Mouse (Mus musculus) embryonic facial prominence, embryonic 10.5 days (tissue): Measurements from ENCODE around the gene Mboat2. TPM values are rescaled to one million over a fixed set of nuclear protein-coding genes. Genes with fewer than 3 reads are reported as not detected.

Experiments used
- DNase-seq: peaks from one replicate; pipeline ENCODE4 v3.0.0-alpha.2; 2017; ENCODE audit warnings: low spot score
- H3K27ac ChIP-seq: fragments of 300-500 bp; sonication (generic); replicated peaks from 2 replicates; pipeline ENCODE4 v1.5.1; 2016; ENCODE audit warnings: mild to moderate bottlenecking
- H3K27me3 ChIP-seq: fragments of 300-500 bp; sonication (generic); replicated peaks from 2 replicates; pipeline ENCODE4 v1.6.1; 2016; ENCODE audit warnings: low read depth, mild to moderate bottlenecking; ENCODE audit not compliant: poor library complexity, severe bottlenecking
- H3K36me3 ChIP-seq: fragments of 300-500 bp; sonication (generic); replicated peaks from 2 replicates; pipeline ENCODE4 v1.6.1; 2016; ENCODE audit warnings: mild to moderate bottlenecking, moderate library complexity
- H3K4me1 ChIP-seq: fragments of 300-500 bp; sonication (generic); 2 replicates; pipeline ENCODE4 v1.6.1; 2016
- H3K4me3 ChIP-seq: fragments of 300-500 bp; sonication (generic); 2 replicates; pipeline ENCODE4 v1.5.1; 2016; ENCODE audit warnings: mild to moderate bottlenecking, moderate library complexity
- H3K9me3 ChIP-seq: fragments of 300-500 bp; sonication (generic); 2 replicates; pipeline ENCODE4 v1.6.1; 2016; ENCODE audit warnings: mild to moderate bottlenecking
- WGBS: fragments of 180-500 bp; shearing (Covaris S2); methylation state at CpG from one replicate; pipeline ENCODE4 v1.1.7; 2016; 5-methylcytosine and 5-hydroxymethylcytosine counted together
- polyA plus RNA-seq: library from polyadenylated mRNA; unstranded; fragments of >200 nt; fragmentation: Nextera tagmentation; extraction: Ambion mirVana; gene quantifications from 2 replicates; pipeline ENCODE4 v1.2.1, GENCODE M21; 2016

The Mboat2 gene
- polyA plus RNA-seq, 1 experiment from 2014 or later: 45.7 TPM

GRCm38 (mm10) chr12:24832438-24832837 is 1.8 kb downstream of the Mboat2 start:
- 29% methylated on average over 2 of the region's 2 CpGs for WGBS
- no peaks in the 10 kb centered on the region for H3K9me3 ChIP-seq
- H3K4me1 ChIP-seq: peaks cover 44% of the 10 kb centered on the region
- H3K27me3 ChIP-seq: no peaks in the 10 kb centered on the region
- DNase-seq: no peak
- H3K27ac ChIP-seq: peak overlapping the region; percentile 99; the same call in 1 of the 2 replicates
- no peaks in the 10 kb centered on the region for H3K36me3 ChIP-seq
- peak overlapping the region; percentile 95 for H3K4me3 ChIP-seq

DNA sequence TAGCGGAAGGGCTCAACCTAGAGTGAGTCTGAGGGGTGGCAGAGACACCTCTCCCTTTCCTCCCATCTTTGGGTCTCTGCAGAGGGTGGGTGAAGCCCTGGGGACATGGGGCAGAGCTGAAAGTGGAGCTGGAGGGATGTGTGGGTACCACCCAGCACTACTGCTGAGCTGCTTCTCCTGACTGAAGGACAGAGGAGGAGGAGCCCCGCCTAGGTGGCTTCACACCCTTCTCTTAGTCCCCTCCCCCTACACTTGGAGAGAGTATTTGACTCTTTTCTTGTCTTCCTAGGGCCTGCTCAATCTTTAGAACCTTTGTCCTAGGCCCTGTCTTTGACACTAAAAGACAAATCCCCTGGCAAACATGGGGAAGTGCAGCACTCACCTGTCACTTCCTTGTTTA is 7.3 kb downstream of the Mboat2 start:
- 52% methylated on average over 2 of the region's 2 CpGs for WGBS

DNA sequence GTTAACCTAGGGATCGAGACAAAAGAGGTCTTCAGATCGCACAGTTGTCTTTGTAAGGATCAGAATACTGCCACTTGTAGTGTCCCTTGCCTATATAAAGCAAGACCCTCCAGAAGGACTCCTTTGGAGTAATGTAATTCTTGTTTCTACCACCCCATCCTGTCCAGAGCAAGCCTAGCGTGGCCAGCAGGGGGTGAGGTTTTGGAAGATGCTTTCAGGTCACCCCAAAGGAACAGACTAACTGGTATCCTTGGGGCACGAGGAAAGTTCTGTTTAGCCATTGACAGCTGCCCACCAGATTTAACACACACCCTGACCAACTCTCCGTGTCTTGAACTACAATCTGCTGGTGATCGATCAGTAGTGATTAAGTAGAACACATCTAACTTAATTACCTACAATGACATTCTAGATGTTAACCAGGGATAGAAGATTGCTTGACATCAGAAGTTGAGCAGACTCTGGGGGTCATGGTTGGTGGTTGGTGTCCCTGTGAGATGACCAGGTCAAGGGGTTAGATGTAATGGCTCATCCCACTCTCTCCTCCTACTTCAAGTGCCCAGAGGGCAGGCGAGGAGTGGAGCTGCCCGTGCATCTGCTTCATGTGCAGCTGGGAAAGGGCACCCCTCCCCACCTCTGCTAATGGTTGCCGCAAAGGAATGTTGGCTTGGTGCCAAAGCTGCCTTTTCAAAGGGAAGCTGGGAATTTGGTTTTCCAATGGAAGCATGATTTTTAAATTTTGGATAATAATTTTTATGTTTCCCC is 10.6 kb downstream of the Mboat2 start:
- WGBS: 62% methylated on average over 9 of the region's 9 CpGs
- DNase-seq: peak; percentile 45
- Histone ChIP-seq H3K9me3 (no peaks in the 10 kb centered on the region), H3K27ac (no peak overlapping the region), H3K27me3 (no peaks in the 10 kb centered on the region), H3K4me3 (no peak overlapping the region), H3K4me1 (peaks cover 78% of the 10 kb centered on the region), H3K36me3 (no peaks in the 10 kb centered on the region)

More for the DNA sequence above, 7.3 kb downstream of the Mboat2 start:
- Histone ChIP-seq H3K27ac (0 out of 2 replicates have a peak overlapping the region, but pooled peaks have one; percentile 5), H3K36me3 (no peaks in the 10 kb centered on the region), H3K4me1 (peaks cover 69% of the 10 kb centered on the region), H3K27me3 (no peaks in the 10 kb centered on the region), H3K4me3 (no peak overlapping the region), H3K9me3 (no peaks in the 10 kb centered on the region)
- DNase-seq: no peak

DNA sequence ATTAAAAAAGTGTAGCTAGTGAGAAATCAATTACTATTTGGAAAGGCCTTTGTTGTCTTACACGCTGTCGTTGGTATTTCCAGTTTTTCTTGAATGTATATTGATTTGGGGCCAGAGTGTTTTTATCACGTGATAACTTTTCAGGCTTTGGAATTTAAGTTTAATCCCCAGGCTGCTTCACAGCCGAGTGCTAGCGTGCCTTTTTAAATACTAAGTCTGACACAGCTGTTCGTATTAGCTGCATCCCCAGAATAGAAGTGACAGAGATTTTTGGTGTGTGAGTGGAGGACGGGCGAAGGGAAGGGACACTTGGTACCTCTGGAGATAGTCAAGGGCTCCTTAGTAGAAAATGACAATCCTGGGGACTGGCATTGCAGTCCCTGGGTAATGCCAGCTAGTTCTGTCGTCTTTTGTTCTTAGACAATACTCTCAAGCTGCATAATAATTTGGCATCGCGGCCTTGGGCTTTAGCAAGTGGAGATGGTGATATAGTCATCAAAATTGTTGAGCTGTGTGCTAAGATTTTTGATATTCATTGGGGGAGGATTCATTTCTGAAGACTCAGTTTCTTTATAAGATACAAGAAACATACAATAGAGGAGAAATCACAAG is 11.7 kb downstream of the Mboat2 start:
- peaks cover 71% of the 10 kb centered on the region for H3K4me1 ChIP-seq

DNA sequence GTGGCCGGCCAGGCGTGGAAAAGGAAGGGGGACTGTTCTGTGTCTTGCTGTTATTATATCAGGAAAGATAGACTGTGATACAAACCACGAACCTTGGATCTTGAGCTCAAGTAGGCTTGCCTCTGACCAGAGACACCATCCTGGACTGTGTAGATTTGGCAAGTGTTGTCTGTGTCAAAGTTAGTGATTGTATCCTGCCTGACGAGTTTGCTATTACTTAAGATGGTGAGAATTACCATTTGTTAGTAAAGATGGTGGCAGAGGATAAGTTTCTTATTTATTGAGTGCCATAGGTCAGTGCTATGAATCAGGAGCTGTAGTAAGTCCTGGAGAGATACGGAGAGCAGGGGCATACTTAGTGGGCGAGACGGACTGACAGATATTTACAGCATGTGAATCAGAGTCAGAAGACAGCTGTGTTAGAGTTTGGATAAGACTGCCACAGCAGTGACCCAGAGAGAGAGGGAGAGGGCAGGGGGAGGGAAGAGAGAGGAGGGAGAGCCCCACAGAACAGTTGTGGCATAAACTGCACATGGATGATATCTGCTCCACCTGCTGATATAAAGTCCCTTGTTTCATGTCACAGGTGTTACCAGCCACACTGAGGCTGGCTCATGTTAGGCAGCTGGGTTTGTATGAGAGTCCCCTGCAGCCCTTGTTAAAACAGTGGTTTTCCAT is 12.9 kb downstream of the Mboat2 start:
- H3K9me3 ChIP-seq: no peaks in the 10 kb centered on the region
- H3K27ac ChIP-seq: no peak overlapping the region
- DNase-seq: no peak
- no peaks in the 10 kb centered on the region for H3K27me3 ChIP-seq
- H3K4me1 ChIP-seq: peaks cover 60% of the 10 kb centered on the region
- no peak overlapping the region for H3K4me3 ChIP-seq
- H3K36me3 ChIP-seq: no peaks in the 10 kb centered on the region
- 76% methylated on average over 7 of the region's 7 CpGs for WGBS

More for the DNA sequence above, 11.7 kb downstream of the Mboat2 start:
- DNase-seq: no peak
- no peaks in the 10 kb centered on the region for H3K9me3 ChIP-seq
- H3K27me3 ChIP-seq: no peaks in the 10 kb centered on the region
- H3K27ac ChIP-seq: no peak overlapping the region
- H3K4me3 ChIP-seq: no peak overlapping the region
- 87% methylated on average over 11 of the region's 11 CpGs for WGBS
- H3K36me3 ChIP-seq: no peaks in the 10 kb centered on the region

- H3K4me1 ChIP-seq: peaks cover 46% of the 10 kb centered on the region
- H3K4me3 ChIP-seq: no peak overlapping the region
- H3K9me3 ChIP-seq: no peaks in the 10 kb centered on the region
- no peaks in the 10 kb centered on the region for H3K36me3 ChIP-seq
- no peak for DNase-seq
- H3K27me3 ChIP-seq: no peaks in the 10 kb centered on the region
- H3K27ac ChIP-seq: no peak overlapping the region
- WGBS: 77% methylated on average over 4 of the region's 4 CpGs
Observed at GRCm38 (mm10) chr12:24845344-24845743, 14.7 kb downstream of the Mboat2 start.

DNA sequence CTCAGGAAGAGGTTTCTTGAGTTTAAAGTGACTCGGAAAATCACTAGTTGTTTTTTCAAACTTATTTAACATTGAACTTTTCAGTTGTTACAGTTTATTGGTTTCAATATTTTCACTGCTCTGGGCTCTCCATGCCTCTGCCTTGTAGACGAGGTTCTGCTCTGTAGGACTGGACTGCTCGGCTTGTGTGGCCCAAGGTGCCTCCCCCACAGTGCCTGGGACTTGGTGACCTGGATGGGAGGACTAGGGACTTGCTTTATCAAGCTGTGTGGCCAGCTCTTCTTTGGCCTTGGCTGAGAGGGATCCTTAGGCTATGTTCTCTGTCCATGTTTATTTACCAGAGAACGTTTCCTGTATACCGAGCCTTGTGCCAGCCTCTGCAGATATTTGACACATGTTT is 17.4 kb downstream of the Mboat2 start:
- H3K27me3 ChIP-seq: no peaks in the 10 kb centered on the region
- H3K4me3 ChIP-seq: no peak overlapping the region
- no peaks in the 10 kb centered on the region for H3K36me3 ChIP-seq
- peaks cover 28% of the 10 kb centered on the region for H3K4me1 ChIP-seq
- no peak overlapping the region for H3K27ac ChIP-seq
- 79% methylated on average over 5 of the region's 5 CpGs for WGBS
- DNase-seq: no peak
- no peaks in the 10 kb centered on the region for H3K9me3 ChIP-seq

DNA sequence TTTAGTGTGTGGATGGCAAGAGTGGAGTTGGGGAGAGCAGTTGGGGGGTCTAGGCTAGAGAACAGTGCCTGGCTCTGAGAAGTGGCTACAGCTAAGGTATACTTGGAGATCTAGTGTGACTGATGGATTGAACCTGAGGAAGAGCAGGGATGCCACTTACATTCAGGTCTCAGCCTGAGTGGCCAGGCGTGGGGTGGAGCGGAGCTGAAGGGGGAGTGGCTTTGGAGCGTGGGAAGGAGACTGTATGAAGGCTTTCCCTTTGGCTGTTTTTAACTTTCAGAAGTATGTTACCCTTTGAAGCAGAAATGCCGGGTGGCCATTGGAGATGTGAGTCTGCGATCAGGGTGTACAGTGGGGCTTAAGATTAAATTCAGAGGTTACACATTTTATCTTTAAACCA is 26.7 kb downstream of the Mboat2 start:
- Histone ChIP-seq H3K4me3 (no peak overlapping the region), H3K36me3 (no peaks in the 10 kb centered on the region), H3K9me3 (no peaks in the 10 kb centered on the region), H3K27me3 (no peaks in the 10 kb centered on the region), H3K4me1 (peaks cover 13% of the 10 kb centered on the region), H3K27ac (no peak overlapping the region)
- no peak for DNase-seq
- WGBS: 89% methylated on average over 5 of the region's 5 CpGs

DNA sequence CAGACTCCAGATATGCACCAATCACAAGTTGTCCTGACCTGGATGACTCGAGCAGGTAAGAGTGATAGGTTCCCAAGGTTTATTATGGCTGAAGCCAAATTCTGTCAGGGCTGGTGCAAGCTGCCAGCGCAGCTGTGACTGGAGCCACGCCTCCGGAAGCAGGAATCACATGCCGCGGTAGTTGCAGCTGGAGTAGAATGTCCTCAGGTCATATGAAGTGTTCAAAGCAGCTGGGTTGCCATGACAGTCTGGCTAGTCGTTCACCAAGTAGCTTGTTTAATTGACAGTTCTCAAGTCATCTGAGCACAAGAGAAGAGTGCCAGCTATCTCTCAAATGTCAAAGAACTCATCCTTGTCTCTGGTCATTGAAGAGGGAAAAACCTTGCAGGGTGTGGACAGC is 28.7 kb downstream of the Mboat2 start:
- H3K4me1 ChIP-seq: peaks cover 13% of the 10 kb centered on the region
- no peaks in the 10 kb centered on the region for H3K9me3 ChIP-seq
- no peak overlapping the region for H3K27ac ChIP-seq
- no peaks in the 10 kb centered on the region for H3K27me3 ChIP-seq
- no peak overlapping the region for H3K4me3 ChIP-seq
- 63% methylated on average over 7 of the region's 7 CpGs for WGBS
- no peaks in the 10 kb centered on the region for H3K36me3 ChIP-seq
- peak; percentile 34 for DNase-seq

- DNase-seq: no peak
- peaks cover 23% of the 10 kb centered on the region for H3K4me1 ChIP-seq
- no peaks in the 10 kb centered on the region for H3K36me3 ChIP-seq
- 88% methylated on average over 9 of the region's 9 CpGs for WGBS
- H3K27me3 ChIP-seq: no peaks in the 10 kb centered on the region
- no peaks in the 10 kb centered on the region for H3K9me3 ChIP-seq
- no peak overlapping the region for H3K27ac ChIP-seq
- H3K4me3 ChIP-seq: no peak overlapping the region
Observed at GRCm38 (mm10) chr12:24860436-24860835, 29.8 kb downstream of the Mboat2 start.

- H3K9me3 ChIP-seq: no peaks in the 10 kb centered on the region
- no peaks in the 10 kb centered on the region for H3K36me3 ChIP-seq
- WGBS: 77% methylated on average over 1 of the region's 1 CpGs
- H3K4me1 ChIP-seq: peaks cover 32% of the 10 kb centered on the region
- no peaks in the 10 kb centered on the region for H3K27me3 ChIP-seq
- no peak overlapping the region for H3K27ac ChIP-seq
- no peak overlapping the region for H3K4me3 ChIP-seq
- DNase-seq: no peak
Observed at GRCm38 (mm10) chr12:24863762-24864161, 33.1 kb downstream of the Mboat2 start.

DNA sequence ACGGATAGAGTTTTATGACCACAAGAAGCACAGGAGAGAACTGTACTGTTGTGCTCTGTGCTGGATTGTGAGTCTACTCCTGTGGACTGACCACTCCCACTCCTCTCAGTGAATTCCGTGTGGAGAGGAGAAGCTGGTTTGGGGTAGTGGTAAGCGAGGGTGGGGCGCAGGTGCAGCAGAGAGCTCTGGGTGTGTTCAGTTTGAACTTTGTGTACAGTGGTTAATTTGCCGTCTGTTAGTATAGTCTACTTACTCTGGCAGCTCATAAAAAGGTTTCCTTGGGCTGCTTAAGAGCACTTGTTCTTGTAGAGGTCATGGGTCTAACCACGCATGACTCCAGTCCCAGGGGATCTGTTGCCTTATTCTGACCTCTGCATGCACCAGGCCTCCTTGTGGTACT is 36.0 kb downstream of the Mboat2 start:
- 80% methylated on average over 6 of the region's 6 CpGs for WGBS

GRCm38 (mm10) chr12:24868694-24869093 is 38.0 kb downstream of the Mboat2 start:
- DNase-seq: no peak
- H3K36me3 ChIP-seq: no peaks in the 10 kb centered on the region
- WGBS: 84% methylated on average over 4 of the region's 4 CpGs

More for the DNA sequence above, 36.0 kb downstream of the Mboat2 start:
- Histone ChIP-seq H3K27ac (no peak overlapping the region), H3K36me3 (no peaks in the 10 kb centered on the region), H3K4me3 (no peak overlapping the region), H3K9me3 (no peaks in the 10 kb centered on the region), H3K4me1 (peaks cover 29% of the 10 kb centered on the region), H3K27me3 (no peaks in the 10 kb centered on the region)
- DNase-seq: no peak

More at GRCm38 (mm10) chr12:24868694-24869093, 38.0 kb downstream of the Mboat2 start:
- no peak overlapping the region for H3K27ac ChIP-seq
- no peak overlapping the region for H3K4me3 ChIP-seq
- peaks cover 29% of the 10 kb centered on the region for H3K4me1 ChIP-seq
- H3K9me3 ChIP-seq: no peaks in the 10 kb centered on the region
- no peaks in the 10 kb centered on the region for H3K27me3 ChIP-seq
